Mouse (Mus musculus) embryonic facial prominence, embryonic 14.5 days (tissue): Measurements from ENCODE around the gene Gm28048. TPM values are rescaled to one million over a fixed set of nuclear protein-coding genes. Genes with fewer than 3 reads are reported as not detected.

Experiments
- ATAC-seq: fragments of 200-750 bp; cut with Nextera tagmentation; 2 replicates; pipeline ENCODE4 v1.8.0; 2017; ENCODE audit warnings: low read depth, moderate number of reproducible peaks, moderate TSS enrichment
- DNase-seq: peaks from one replicate; pipeline ENCODE4 v3.0.0-alpha.2; 2015; ENCODE audit warnings: low spot score
- H3K27ac ChIP-seq: fragments of 300-500 bp; sonication (generic); replicated peaks from 2 replicates; pipeline ENCODE4 v1.5.1; 2014; ENCODE audit warnings: low read depth, mild to moderate bottlenecking, low read length, moderate library complexity
- H3K27me3 ChIP-seq: fragments of 300-500 bp; sonication (generic); replicated peaks from 2 replicates; pipeline ENCODE4 v1.6.1; 2014; ENCODE audit warnings: low read length; ENCODE audit not compliant: control insufficient read depth, insufficient read depth
- H3K36me3 ChIP-seq: fragments of 300-500 bp; sonication (generic); 2 replicates; pipeline ENCODE4 v1.6.1; 2014; ENCODE audit warnings: low read length, mixed read lengths; ENCODE audit not compliant: control insufficient read depth, insufficient read depth
- H3K4me1 ChIP-seq: fragments of 300-500 bp; sonication (generic); 2 replicates; pipeline ENCODE4 v1.6.1; 2014; ENCODE audit warnings: antibody characterized with exemption, low read length; ENCODE audit not compliant: control insufficient read depth, insufficient read depth
- H3K4me2 ChIP-seq: fragments of 300-500 bp; sonication (generic); 2 replicates; pipeline ENCODE4 v1.6.1; 2014; ENCODE audit warnings: low read depth, mild to moderate bottlenecking, low read length, moderate library complexity, mixed read lengths
- H3K4me3 ChIP-seq: fragments of 300-500 bp; sonication (generic); 2 replicates; pipeline ENCODE4 v1.5.1; 2014; ENCODE audit warnings: low read depth, mild to moderate bottlenecking, low read length
- H3K9ac ChIP-seq: fragments of 300-500 bp; sonication (generic); 2 replicates; pipeline ENCODE4 v1.6.1; 2014; ENCODE audit warnings: low read depth, mild to moderate bottlenecking, low read length, moderate library complexity, mixed read lengths
- H3K9me3 ChIP-seq: fragments of 300-500 bp; sonication (generic); 2 replicates; pipeline ENCODE4 v1.6.1; 2016; ENCODE audit warnings: low read length; ENCODE audit not compliant: control insufficient read depth
- WGBS: fragments of 180-500 bp; shearing (Covaris S2); extraction: QIAGEN DNeasy Blood & Tissue Kit; methylation state at CpG from one replicate; pipeline ENCODE4 v1.1.7; 2014; 5-methylcytosine and 5-hydroxymethylcytosine counted together
- polyA plus RNA-seq: library from polyadenylated mRNA; unstranded; fragments of >200 nt; fragmentation: Nextera tagmentation; extraction: Ambion mirVana; gene quantifications from 2 replicates; pipeline ENCODE4 v1.2.1, GENCODE M21; 2014

The Gm28048 gene
- polyA plus RNA-seq, 1 experiment from 2014 or later = 13.6 TPM

GRCm38 (mm10) chr11:23014996-23015395 lies 33.1 kb upstream of the Gm28048 start:
- WGBS = 65% methylated on average over 6 of the region's 6 CpGs
- Histone ChIP-seq H3K27ac (no peak overlapping the region), H3K4me3 (no peak overlapping the region), H3K27me3 (no peaks in the 10 kb centered on the region), H3K4me1 (no peaks in the 10 kb centered on the region), H3K9me3 (no peaks in the 10 kb centered on the region), H3K9ac (no peak overlapping the region), H3K4me2 (no peak overlapping the region), H3K36me3 (no peaks in the 10 kb centered on the region)
- ATAC-seq (no peak), DNase-seq (no peak)

GRCm38 (mm10) chr11:23013580-23014294 lies 31.8 kb upstream of the Gm28048 start:
- H3K27ac ChIP-seq = no peak overlapping the region
- no peak overlapping the region for H3K4me3 ChIP-seq
- H3K9me3 ChIP-seq = no peaks in the 10 kb centered on the region
- H3K4me1 ChIP-seq = no peaks in the 10 kb centered on the region
- WGBS = 87% methylated on average over 4 of the region's 4 CpGs
- no peaks in the 10 kb centered on the region for H3K36me3 ChIP-seq
- no peak overlapping the region for H3K4me2 ChIP-seq
- ATAC-seq (no peak), DNase-seq (no peak)
- no peaks in the 10 kb centered on the region for H3K27me3 ChIP-seq
- no peak overlapping the region for H3K9ac ChIP-seq

GRCm38 (mm10) chr11:23013096-23013495 lies 31.2 kb upstream of the Gm28048 start:
- no peaks in the 10 kb centered on the region for H3K36me3 ChIP-seq
- no peak overlapping the region for H3K4me2 ChIP-seq
- no peaks in the 10 kb centered on the region for H3K4me1 ChIP-seq
- DNase-seq = peak; percentile 23
- ATAC-seq = no peak
- H3K27ac ChIP-seq = no peak overlapping the region
- no peak overlapping the region for H3K4me3 ChIP-seq
- H3K27me3 ChIP-seq = no peaks in the 10 kb centered on the region
- H3K9me3 ChIP-seq = no peaks in the 10 kb centered on the region
- 63% methylated on average over 1 of the region's 1 CpGs for WGBS
- no peak overlapping the region for H3K9ac ChIP-seq

- H3K4me2 ChIP-seq = peak overlapping the region; percentile 70
- H3K9ac ChIP-seq = peak overlapping the region; percentile 78
- WGBS = 33% methylated on average over 4 of the region's 4 CpGs
- H3K4me3 ChIP-seq = peak overlapping the region; percentile 66
- 0 out of 2 replicates have a peak, but pooled peaks cover 5% of the 10 kb centered on the region for H3K4me1 ChIP-seq
- ATAC-seq (no peak), DNase-seq (no peak)
- H3K27ac ChIP-seq = peak overlapping the region; percentile 84
- H3K9me3 ChIP-seq = no peaks in the 10 kb centered on the region
- H3K36me3 ChIP-seq = peaks cover 20% of the 10 kb centered on the region
- no peaks in the 10 kb centered on the region for H3K27me3 ChIP-seq
These were observed 26.9 kb upstream of the Gm28048 start for GRCm38 (mm10) chr11:23008824-23009200.

- H3K9me3 ChIP-seq = no peaks in the 10 kb centered on the region
- H3K4me2 ChIP-seq = peak overlapping the region; percentile 70
- ATAC-seq (peak; percentile 95), DNase-seq (peak; percentile 93)
- no peaks in the 10 kb centered on the region for H3K27me3 ChIP-seq
- peak overlapping the region; percentile 66 for H3K4me3 ChIP-seq
- peaks cover 25% of the 10 kb centered on the region for H3K36me3 ChIP-seq
- under 1% methylated on average over 40 of the region's 40 CpGs for WGBS
- peak overlapping the region; percentile 84 for H3K27ac ChIP-seq
- H3K9ac ChIP-seq = peak overlapping the region; percentile 78
- 0 out of 2 replicates have a peak, but pooled peaks cover 5% of the 10 kb centered on the region for H3K4me1 ChIP-seq
These were observed 26.4 kb upstream of the Gm28048 start for GRCm38 (mm10) chr11:23008181-23008823.

GRCm38 (mm10) chr11:23007481-23008180 lies 25.7 kb upstream of the Gm28048 start, which contains the start of gene Fam161a:
Gene Fam161a, plus strand, starts transcription at chr11:23007531.
- under 1% methylated on average over 22 of the region's 22 CpGs for whole genome bisulfite sequencing
- peaks cover 31% of the 10 kb centered on the region for H3K36me3 ChIP-seq
- H3K9me3 ChIP-seq = no peaks in the 10 kb centered on the region
- H3K4me1 ChIP-seq = 0 out of 2 replicates have a peak, but pooled peaks cover 5% of the 10 kb centered on the region
- ATAC-seq (peak; percentile 94), DNase-seq (peak; percentile 97)
- peak within 1 kb of the TSS; percentile 78 for H3K9ac ChIP-seq
- peak within 1 kb of the TSS; percentile 70 for H3K4me2 ChIP-seq
- H3K27ac ChIP-seq = peak within 1 kb of the TSS; percentile 84
- H3K4me3 ChIP-seq = peak within 1 kb of the TSS; percentile 66
- H3K27me3 ChIP-seq = no peaks in the 10 kb centered on the region

GRCm38 (mm10) chr11:23007166-23007480 lies 25.2 kb upstream of the Gm28048 start:
- 4% methylated on average over 6 of the region's 6 CpGs for WGBS
- H3K9ac ChIP-seq = peak overlapping the region; percentile 78
- peak overlapping the region; percentile 84 for H3K27ac ChIP-seq
- H3K4me3 ChIP-seq = peak overlapping the region; percentile 66
- H3K36me3 ChIP-seq = peaks cover 36% of the 10 kb centered on the region
- ATAC-seq (peak; percentile 50; the same call in 1 of the 2 replicates), DNase-seq (no peak)
- H3K9me3 ChIP-seq = no peaks in the 10 kb centered on the region
- peak overlapping the region; percentile 70 for H3K4me2 ChIP-seq
- 0 out of 2 replicates have a peak, but pooled peaks cover 5% of the 10 kb centered on the region for H3K4me1 ChIP-seq
- H3K27me3 ChIP-seq = no peaks in the 10 kb centered on the region

GRCm38 (mm10) chr11:23005276-23005675 lies 23.4 kb upstream of the Gm28048 start:
- H3K4me1 ChIP-seq = 0 out of 2 replicates have a peak, but pooled peaks cover 5% of the 10 kb centered on the region
- no peak overlapping the region for H3K9ac ChIP-seq
- H3K9me3 ChIP-seq = no peaks in the 10 kb centered on the region
- DNase-seq (no peak), ATAC-seq (no peak)
- H3K27ac ChIP-seq = no peak overlapping the region
- peaks cover 53% of the 10 kb centered on the region for H3K36me3 ChIP-seq
- H3K27me3 ChIP-seq = no peaks in the 10 kb centered on the region
- 97% methylated on average over 1 of the region's 1 CpGs for WGBS
- H3K4me2 ChIP-seq = no peak overlapping the region
- H3K4me3 ChIP-seq = no peak overlapping the region
